Mouse (Mus musculus) thymus, adult 2 months (tissue): ENCODE data around the gene Olfr1097.

Source experiments
- CTCF ChIP-seq: fragments of 200-500 bp; IDR thresholded peaks from 2 replicates; pipeline ENCODE4 v1.5.1; 2012; ENCODE audit warnings: mild to moderate bottlenecking, control low read depth, low read length, moderate library complexity, borderline replicate concordance; ENCODE audit not compliant: control insufficient read depth, poor library complexity, insufficient read depth; ENCODE audit errors: extremely low read depth
- POLR2A ChIP-seq: fragments of 200-500 bp; IDR thresholded peaks from 2 replicates; pipeline ENCODE4 v1.6.1; 2012; ENCODE audit warnings: mild to moderate bottlenecking, low read length, control low read depth, moderate library complexity; ENCODE audit not compliant: control insufficient read depth, poor library complexity, insufficient read depth; ENCODE audit errors: extremely low read depth

GRCm38 (mm10) chr2:86905647-86906046 is 13.6 kb upstream of the Olfr1097 start:
- TF ChIP-seq CTCF (no peak), POLR2A (no peak)
